Mouse (Mus musculus) hindbrain, embryonic 14.5 days (tissue): ENCODE results near the gene Kiss1r. TPM values are rescaled to one million over a fixed set of nuclear protein-coding genes. Genes with fewer than 3 reads are reported as not detected.
A peak's percentile ranks its signal among the peaks of the same experiment; 100 is the strongest.
"Not testable (repeated sequence)": the region's sequence is repeated elsewhere in the genome, so short reads cannot be mapped to it uniquely, and the experiment has no call there.

Experiments
- ATAC-seq: fragments of 200-750 bp; cut with Nextera tagmentation; 2 replicates; pipeline ENCODE4 v1.8.0; 2017; ENCODE audit warnings: moderate number of reproducible peaks, mild to moderate bottlenecking, moderate TSS enrichment, moderate library complexity; ENCODE audit not compliant: low FRiP score
- DNase-seq: peaks from one replicate; pipeline ENCODE4 v3.0.0-alpha.2; 2015; ENCODE audit warnings: low spot score
- H3K27ac ChIP-seq: fragments of 300-500 bp; sonication (generic); 2 replicates; pipeline ENCODE4 v1.5.1; 2014; ENCODE audit warnings: mild to moderate bottlenecking, moderate library complexity
- H3K27me3 ChIP-seq: fragments of 300-500 bp; sonication (generic); 2 replicates; pipeline ENCODE4 v1.6.1; 2014; ENCODE audit warnings: mild to moderate bottlenecking, low read length, mixed read lengths; ENCODE audit not compliant: control insufficient read depth, insufficient read depth
- H3K36me3 ChIP-seq: fragments of 300-500 bp; sonication (generic); replicated peaks from 2 replicates; pipeline ENCODE4 v1.6.1; 2014; ENCODE audit not compliant: control insufficient read depth, insufficient read depth
- H3K4me1 ChIP-seq: fragments of 300-500 bp; sonication (generic); replicated peaks from 2 replicates; pipeline ENCODE4 v1.6.1; 2014; ENCODE audit warnings: antibody characterized with exemption, low read length, mixed read lengths; ENCODE audit not compliant: control insufficient read depth, insufficient read depth
- H3K4me2 ChIP-seq: fragments of 300-500 bp; sonication (generic); replicated peaks from 2 replicates; pipeline ENCODE4 v1.6.1; 2014; ENCODE audit warnings: mild to moderate bottlenecking, moderate library complexity
- H3K4me3 ChIP-seq: fragments of 300-500 bp; sonication (generic); replicated peaks from 2 replicates; pipeline ENCODE4 v1.5.1; 2014; ENCODE audit warnings: mild to moderate bottlenecking, low read length
- H3K9ac ChIP-seq: fragments of 300-500 bp; sonication (generic); 2 replicates; pipeline ENCODE4 v1.6.1; 2014
- H3K9me3 ChIP-seq: fragments of 300-500 bp; sonication (generic); 2 replicates; pipeline ENCODE4 v1.6.1; 2016; ENCODE audit warnings: low read length; ENCODE audit not compliant: control insufficient read depth
- WGBS: fragments of 180-500 bp; shearing (Covaris S2); extraction: QIAGEN DNeasy Blood & Tissue Kit; methylation state at CpG from one replicate; pipeline ENCODE4 v1.1.7; 2014; 5-methylcytosine and 5-hydroxymethylcytosine counted together
- polyA plus RNA-seq: library from polyadenylated mRNA; unstranded; fragments of >200 nt; fragmentation: Nextera tagmentation; extraction: Ambion mirVana; gene quantifications from 2 replicates; pipeline ENCODE4 v1.2.1, GENCODE M21; 2014

Gene Kiss1r
- polyA plus RNA-seq, 1 experiment from 2014 or later: 2.6 TPM

DNA sequence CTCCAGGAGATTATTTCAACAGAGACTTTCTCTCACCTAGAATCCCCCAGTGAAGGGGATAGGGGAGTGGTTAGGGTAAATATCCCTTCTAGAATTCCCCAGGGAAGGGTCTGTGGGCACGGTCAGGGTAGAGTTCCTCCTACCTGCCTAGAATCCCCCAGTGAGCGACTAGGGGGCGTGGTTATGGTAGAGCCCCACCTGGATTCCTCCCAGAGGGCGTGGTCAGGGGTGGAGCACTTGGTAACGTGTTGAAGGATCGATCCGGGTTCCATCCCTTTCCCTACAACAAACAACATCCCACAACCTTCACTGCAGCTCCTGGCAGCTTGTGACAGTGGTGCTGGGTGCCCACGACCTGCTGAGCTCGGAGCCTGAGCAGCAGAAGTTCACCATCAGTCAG, 36.0 kb upstream of the Kiss1r start:
- ATAC-seq: no peak
- no peak overlapping the region for H3K4me3 ChIP-seq
- no peak for DNase-seq
- H3K27me3 ChIP-seq: peaks cover 24% of the 10 kb centered on the region
- peaks cover 5% of the 10 kb centered on the region for H3K4me1 ChIP-seq
- WGBS: 18% methylated on average over 9 of the region's 9 CpGs
- H3K9ac ChIP-seq: no peak overlapping the region
- no peaks in the 10 kb centered on the region for H3K36me3 ChIP-seq
- no peak overlapping the region for H3K27ac ChIP-seq
- no peak overlapping the region for H3K4me2 ChIP-seq
- H3K9me3 ChIP-seq: no peaks in the 10 kb centered on the region

- Histone ChIP-seq H3K4me2 (peak overlapping the region; percentile 33), H3K4me1 (peaks cover 5% of the 10 kb centered on the region; the same call in 1 of the 2 replicates), H3K27ac (no peak overlapping the region), H3K27me3 (peaks cover 24% of the 10 kb centered on the region), H3K36me3 (no peaks in the 10 kb centered on the region), H3K4me3 (no peak overlapping the region), H3K9me3 (no peaks in the 10 kb centered on the region), H3K9ac (peak overlapping the region; percentile 28; the same call in 1 of the 2 replicates)
- ATAC-seq (peak; percentile 5; the same call in 1 of the 2 replicates), DNase-seq (no peak)
- 7% methylated on average over 22 of the region's 22 CpGs for WGBS
These were observed 34.8 kb upstream of the Kiss1r start for GRCm38 (mm10) chr10:79881981-79882380.

- ATAC-seq: no peak
- DNase-seq: peak; percentile 80
- WGBS: 15% methylated on average over 22 of the region's 22 CpGs
- Histone ChIP-seq H3K4me1 (peaks cover 5% of the 10 kb centered on the region; the same call in 1 of the 2 replicates), H3K27me3 (peaks cover 24% of the 10 kb centered on the region; the same call in 1 of the 2 replicates), H3K9ac (no peak overlapping the region), H3K9me3 (no peaks in the 10 kb centered on the region), H3K36me3 (no peaks in the 10 kb centered on the region), H3K4me2 (0 out of 2 replicates have a peak overlapping the region, but pooled peaks have one; percentile 8), H3K27ac (no peak overlapping the region), H3K4me3 (no peak overlapping the region)
These were observed 33.3 kb upstream of the Kiss1r start for GRCm38 (mm10) chr10:79883297-79884084.

GRCm38 (mm10) chr10:79884446-79884845, 32.3 kb upstream of the Kiss1r start:
- 77% methylated on average over 4 of the region's 4 CpGs for WGBS
- DNase-seq: no peak

GRCm38 (mm10) chr10:79884938-79885337, 31.8 kb upstream of the Kiss1r start:
- H3K9me3 ChIP-seq, H3K4me3 ChIP-seq, H3K27ac ChIP-seq, ATAC-seq, H3K4me1 ChIP-seq, DNase-seq, H3K4me2 ChIP-seq, H3K36me3 ChIP-seq, H3K9ac ChIP-seq: not testable (repeated sequence)
- 80% methylated on average over 3 of the region's 3 CpGs for WGBS
- H3K27me3 ChIP-seq: peaks cover 24% of the 10 kb centered on the region; the same call in 1 of the 2 replicates

More at GRCm38 (mm10) chr10:79884446-79884845, 32.3 kb upstream of the Kiss1r start:
- no peak overlapping the region for H3K4me2 ChIP-seq
- H3K4me1 ChIP-seq: peaks cover 5% of the 10 kb centered on the region; the same call in 1 of the 2 replicates
- no peak overlapping the region for H3K9ac ChIP-seq
- H3K4me3 ChIP-seq: no peak overlapping the region
- H3K27me3 ChIP-seq: peaks cover 24% of the 10 kb centered on the region; the same call in 1 of the 2 replicates
- no peak overlapping the region for H3K27ac ChIP-seq
- no peaks in the 10 kb centered on the region for H3K36me3 ChIP-seq
- no peaks in the 10 kb centered on the region for H3K9me3 ChIP-seq
- ATAC-seq: no peak

DNA sequence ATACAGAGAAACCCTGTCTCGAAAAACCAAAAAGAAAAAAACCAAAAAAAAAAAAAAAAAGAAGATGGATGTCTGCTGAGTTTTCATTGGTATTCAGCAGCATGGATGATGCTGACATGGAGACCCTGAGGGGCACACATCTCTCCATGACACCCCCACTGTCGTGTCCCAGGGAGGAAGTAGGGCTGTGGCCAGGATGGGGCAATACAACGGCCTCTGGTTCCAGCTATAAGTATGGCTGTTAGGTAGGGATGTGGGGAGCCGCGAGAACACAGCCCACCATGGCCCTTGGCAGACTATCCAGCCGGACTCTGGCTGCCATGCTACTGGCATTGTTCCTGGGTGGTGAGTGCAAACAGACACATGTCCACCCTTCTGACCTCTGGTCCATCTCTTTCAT, 30.7 kb upstream of the Kiss1r start, which contains the start of gene Elane:
Elane (plus strand) TSS at position 194 of the 400 bp plus-strand sequence.
- ATAC-seq (no peak), DNase-seq (no peak)
- H3K4me2 ChIP-seq: no peak within 1 kb of the TSS
- H3K9me3 ChIP-seq: no peaks in the 10 kb centered on the region
- H3K36me3 ChIP-seq: no peaks in the 10 kb centered on the region
- no peak within 1 kb of the TSS for H3K27ac ChIP-seq
- peaks cover 5% of the 10 kb centered on the region; the same call in 1 of the 2 replicates for H3K4me1 ChIP-seq
- H3K27me3 ChIP-seq: peaks cover 16% of the 10 kb centered on the region; the same call in 1 of the 2 replicates
- H3K4me3 ChIP-seq: no peak within 1 kb of the TSS
- no peak within 1 kb of the TSS for H3K9ac ChIP-seq
- 78% methylated on average over 6 of the region's 6 CpGs for WGBS

- no peak overlapping the region for H3K9ac ChIP-seq
- no peaks in the 10 kb centered on the region for H3K36me3 ChIP-seq
- no peak for DNase-seq
- no peak overlapping the region for H3K4me3 ChIP-seq
- no peak overlapping the region for H3K27ac ChIP-seq
- H3K9me3 ChIP-seq: no peaks in the 10 kb centered on the region
- no peak for ATAC-seq
- peaks cover 5% of the 10 kb centered on the region; the same call in 1 of the 2 replicates for H3K4me1 ChIP-seq
- H3K4me2 ChIP-seq: no peak overlapping the region
- 81% methylated on average over 8 of the region's 8 CpGs for WGBS
- H3K27me3 ChIP-seq: peaks cover 15% of the 10 kb centered on the region; the same call in 1 of the 2 replicates
These were observed 30.2 kb upstream of the Kiss1r start for GRCm38 (mm10) chr10:79886611-79887010.

GRCm38 (mm10) chr10:79889386-79889785, 27.4 kb upstream of the Kiss1r start:
- DNase-seq: no peak
- 91% methylated on average over 2 of the region's 2 CpGs for WGBS
- no peak for ATAC-seq

GRCm38 (mm10) chr10:79890670-79891069, 26.1 kb upstream of the Kiss1r start, which contains the start of gene Cfd:
Gene Cfd (plus strand): TSS chr10:79890853.
- no peak for DNase-seq
- 35% methylated on average over 5 of the region's 5 CpGs for WGBS
- H3K36me3 ChIP-seq: peaks cover 14% of the 10 kb centered on the region

More at GRCm38 (mm10) chr10:79889386-79889785, 27.4 kb upstream of the Kiss1r start:
- H3K27ac ChIP-seq: no peak overlapping the region
- no peaks in the 10 kb centered on the region for H3K9me3 ChIP-seq
- no peaks in the 10 kb centered on the region for H3K27me3 ChIP-seq
- no peak overlapping the region for H3K4me3 ChIP-seq
- no peaks in the 10 kb centered on the region for H3K4me1 ChIP-seq
- H3K9ac ChIP-seq: no peak overlapping the region
- H3K36me3 ChIP-seq: peaks cover 6% of the 10 kb centered on the region; the same call in 1 of the 2 replicates
- no peak overlapping the region for H3K4me2 ChIP-seq

More at GRCm38 (mm10) chr10:79890670-79891069, 26.1 kb upstream of the Kiss1r start, which contains the start of gene Cfd:
- H3K27me3 ChIP-seq: no peaks in the 10 kb centered on the region
- H3K4me3 ChIP-seq: no peak within 1 kb of the TSS
- H3K9me3 ChIP-seq: no peaks in the 10 kb centered on the region
- no peak within 1 kb of the TSS for H3K9ac ChIP-seq
- no peak for ATAC-seq
- H3K4me1 ChIP-seq: no peaks in the 10 kb centered on the region
- H3K4me2 ChIP-seq: no peak within 1 kb of the TSS
- no peak within 1 kb of the TSS for H3K27ac ChIP-seq
